In the genomic region with DNA sequence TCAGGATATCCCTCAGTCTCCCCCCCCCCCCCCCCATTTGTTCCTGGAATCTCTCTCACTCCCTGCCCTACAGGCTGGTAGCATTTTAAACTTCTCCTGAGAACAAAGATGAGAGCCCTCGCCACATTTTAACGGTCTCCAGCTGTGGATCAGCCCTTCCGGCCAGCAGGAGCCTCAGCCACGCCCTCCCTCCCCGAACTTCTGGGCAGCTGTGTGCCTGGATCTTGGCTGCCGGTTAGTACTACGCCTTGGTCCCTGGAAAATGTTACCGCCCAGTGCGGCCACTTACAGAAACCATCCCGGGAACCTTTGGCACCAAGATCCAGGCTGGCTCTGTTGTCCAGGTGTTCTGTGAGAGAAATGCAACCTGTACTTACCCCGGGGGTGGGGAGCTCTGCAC, we compare ENCODE assay signal across 8 mouse cellular contexts. TPM values are rescaled to one million over a fixed set of nuclear protein-coding genes. Genes with fewer than 3 reads are reported as not detected.
A peak's percentile ranks its signal among the peaks of the same experiment; 100 is the strongest.
DNase-seq lines count a peak whose midpoint lies in the region; ATAC-seq and TF ChIP-seq lines count a peak whose summit lies in the region.

No protein-coding gene starts in this region.

- no peak overlapping the region for H3K9ac ChIP-seq in intestine, postnatal 0 days (ENCODE audit: low read depth, low read length)

- no peaks in the 10 kb centered on the region for H3K9me3 ChIP-seq in intestine, postnatal 0 days (ENCODE audit: control insufficient read depth)

- H3K27ac ChIP-seq in intestine, postnatal 0 days (ENCODE audit: low read depth, low read length) = no peak overlapping the region

- peak overlapping the region; percentile 50 for H3K4me2 ChIP-seq in intestine, postnatal 0 days (replicated peaks; ENCODE audit: low read depth)

- DNase-seq in 3134 (ENCODE audit: extremely low read depth, insufficient read length, low spot score) = peak; percentile 61
- DNase-seq in R1 (ENCODE audit: low read depth, low spot score) = peak; percentile 80
- peak; percentile 77 to 89 for DNase-seq in heart, adult 18-20 months
- peak; percentile 79 for DNase-seq in lung, postnatal 25 days (ENCODE audit: low spot score)
- DNase-seq in thymus, postnatal 36 days = peak; percentile 19 to 47
- no peak for DNase-seq in layer of hippocampus, postnatal 36 days
- no peak for DNase-seq in cerebellum, postnatal 10 days

- no peak for TF ChIP-seq CTCF in intestine, postnatal 0 days (IDR thresholded peaks at IDR 0.05; ENCODE audit: low read depth)

- H3K4me1 ChIP-seq in intestine, postnatal 0 days (replicated peaks; ENCODE audit: control insufficient read depth, insufficient read depth, low read length) = no peaks in the 10 kb centered on the region

- no peak overlapping the region for H3K4me3 ChIP-seq in intestine, postnatal 0 days (ENCODE audit: low read depth, low read length)

- ATAC-seq in intestine, postnatal 0 days = 0 out of 2 replicates have a peak, but pooled peaks have one; percentile 19

- no peaks in the 10 kb centered on the region for H3K36me3 ChIP-seq in intestine, postnatal 0 days (ENCODE audit: control insufficient read depth, insufficient read depth)

- no peaks in the 10 kb centered on the region for H3K27me3 ChIP-seq in intestine, postnatal 0 days (replicated peaks; ENCODE audit: control insufficient read depth, insufficient read depth, low read length)

- 6% methylated on average over 11 of the region's 11 CpGs for WGBS in intestine, postnatal 0 days

RNA-seq across cellular contexts. Expression of a gene that starts 20.4 kb away (rescaled TPM):
- 10 to 100 TPM; 19.8 to 21.3 TPM for total RNA-seq in heart, adult 18-20 months (2021)
- polyA plus RNA-seq in intestine, postnatal 0 days (2015; fragmentation: Nextera tagmentation; extraction: Ambion mirVana) = 5.6 and 6.1 TPM in 2 replicates
- total RNA-seq in layer of hippocampus, postnatal 36 days (2021) = 10 to 100 TPM in 1 of 2 experiments, 1 to 10 TPM in 1; 9.4 to 12.1 TPM

Comparison
In these comparisons a context has a peak if more than half of its experiments do, and no peak if none do; other contexts are left out.
1. DNase-seq: peak in 3134 (single experiment), R1 (single experiment), heart, adult 18-20 months (2 of 2), lung, postnatal 25 days (single experiment) and thymus, postnatal 36 days (2 of 2); none in layer of hippocampus, postnatal 36 days (0 of 2) and cerebellum, postnatal 10 days (0 of 2).